Mouse (Mus musculus) stomach, embryonic 14.5 days (tissue): ENCODE results near the gene Trim2. TPM values are rescaled to one million over a fixed set of nuclear protein-coding genes. Genes with fewer than 3 reads are reported as not detected.
A peak's percentile ranks its signal among the peaks of the same experiment; 100 is the strongest.

Source experiments
- ATAC-seq: fragments of 200-750 bp; cut with Nextera tagmentation; 2 replicates; pipeline ENCODE4 v1.8.0; 2017; ENCODE audit warnings: low read depth, moderate TSS enrichment; ENCODE audit not compliant: insufficient number of reproducible peaks, insufficient read depth, low FRiP score
- H3K27ac ChIP-seq: fragments of 300-500 bp; sonication (generic); 2 replicates; pipeline ENCODE4 v1.5.1; 2014; ENCODE audit warnings: mild to moderate bottlenecking, low read length, moderate library complexity, mixed read lengths
- H3K27me3 ChIP-seq: fragments of 300-500 bp; sonication (generic); 2 replicates; pipeline ENCODE4 v1.6.1; 2014; ENCODE audit warnings: low read length, control low read depth, mixed read lengths; ENCODE audit not compliant: control insufficient read depth, insufficient read depth
- H3K36me3 ChIP-seq: fragments of 300-500 bp; sonication (generic); 2 replicates; pipeline ENCODE4 v1.6.1; 2014; ENCODE audit warnings: mild to moderate bottlenecking, control low read depth, low read length, moderate library complexity, mixed read lengths; ENCODE audit not compliant: control insufficient read depth, insufficient read depth
- H3K4me1 ChIP-seq: fragments of 300-500 bp; sonication (generic); 2 replicates; pipeline ENCODE4 v1.6.1; 2014; ENCODE audit warnings: low read length, control low read depth, mixed read lengths; ENCODE audit not compliant: control insufficient read depth, insufficient read depth
- H3K4me2 ChIP-seq: fragments of 300-500 bp; sonication (generic); replicated peaks from 2 replicates; pipeline ENCODE4 v1.6.1; 2014; ENCODE audit warnings: low read depth, low read length, control low read depth
- H3K4me3 ChIP-seq: fragments of 300-500 bp; sonication (generic); 2 replicates; pipeline ENCODE4 v1.5.1; 2014; ENCODE audit warnings: low read depth, low read length, control low read depth
- H3K9ac ChIP-seq: fragments of 300-500 bp; sonication (generic); replicated peaks from 2 replicates; pipeline ENCODE4 v1.6.1; 2014; ENCODE audit warnings: low read depth, mild to moderate bottlenecking, control low read depth, low read length, moderate library complexity, mixed read lengths
- H3K9me3 ChIP-seq: fragments of 300-500 bp; sonication (generic); 2 replicates; pipeline ENCODE4 v1.6.1; 2016; ENCODE audit warnings: low read depth, low read length, control low read depth; ENCODE audit not compliant: control insufficient read depth
- WGBS: fragments of 180-500 bp; shearing (Covaris S2); extraction: QIAGEN DNeasy Blood & Tissue Kit; methylation state at CpG from one replicate; pipeline ENCODE4 v1.1.7; 2014; 5-methylcytosine and 5-hydroxymethylcytosine counted together
- polyA plus RNA-seq: library from polyadenylated mRNA; unstranded; fragments of >200 nt; fragmentation: Nextera tagmentation; extraction: Ambion mirVana; gene quantifications from 2 replicates; pipeline ENCODE4 v1.2.1, GENCODE M21; 2014

Gene Trim2
- polyA plus RNA-seq, 1 experiment from 2014 or later: 37.1 TPM

DNA sequence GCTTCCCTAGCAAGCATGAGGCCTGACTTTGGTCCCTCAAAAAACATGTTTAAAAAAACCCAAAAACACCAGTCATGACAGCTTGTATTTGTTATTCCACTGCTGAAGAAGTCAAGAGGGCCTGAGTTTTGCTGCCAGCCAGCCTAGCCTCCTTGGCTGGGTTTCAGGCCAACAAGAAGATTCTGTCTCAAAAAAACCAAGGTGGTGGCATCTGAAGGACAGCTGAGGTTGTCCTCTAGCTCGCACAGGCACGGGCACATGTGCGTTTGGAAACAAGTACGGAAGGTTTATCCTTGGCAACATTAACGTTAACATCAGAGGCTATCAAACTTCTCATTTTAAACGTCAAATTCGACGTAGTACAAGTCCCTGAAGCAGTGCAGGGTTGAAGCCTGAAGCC lies 79.0 kb downstream of the Trim2 start:
- H3K4me1 ChIP-seq: peaks cover 4% of the 10 kb centered on the region; the same call in 1 of the 2 replicates
- ATAC-seq: no peak
- no peaks in the 10 kb centered on the region for H3K36me3 ChIP-seq
- no peak overlapping the region for H3K4me3 ChIP-seq
- peak overlapping the region; percentile 74; the same call in 1 of the 2 replicates for H3K4me2 ChIP-seq
- WGBS: 23% methylated on average over 8 of the region's 8 CpGs
- no peaks in the 10 kb centered on the region for H3K9me3 ChIP-seq
- H3K9ac ChIP-seq: no peak overlapping the region
- H3K27ac ChIP-seq: no peak overlapping the region
- no peaks in the 10 kb centered on the region for H3K27me3 ChIP-seq

DNA sequence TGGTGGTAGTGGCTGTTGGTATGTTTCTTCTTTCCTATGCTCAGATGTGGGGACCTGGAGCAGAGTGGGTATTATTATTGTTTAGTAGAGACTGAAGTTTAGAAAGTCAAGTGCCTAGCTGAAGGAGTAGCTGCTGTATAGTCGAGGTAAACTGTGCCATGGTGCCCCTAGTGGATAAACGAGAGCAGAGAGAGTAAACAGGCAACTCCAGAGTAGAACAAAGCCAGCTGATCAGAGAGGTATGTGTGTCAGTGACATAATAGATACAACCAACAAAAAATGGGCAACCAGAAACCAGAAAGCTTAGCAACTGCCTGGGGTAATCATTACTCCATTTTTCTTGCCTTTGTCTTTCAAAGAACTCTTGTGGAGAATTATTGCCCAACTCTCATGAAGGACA lies 81.7 kb downstream of the Trim2 start:
- H3K9me3 ChIP-seq: no peaks in the 10 kb centered on the region
- H3K4me3 ChIP-seq: no peak overlapping the region
- H3K9ac ChIP-seq: no peak overlapping the region
- WGBS: 10% methylated on average over 2 of the region's 2 CpGs
- H3K4me1 ChIP-seq: peaks cover 12% of the 10 kb centered on the region
- H3K4me2 ChIP-seq: no peak overlapping the region
- no peaks in the 10 kb centered on the region for H3K36me3 ChIP-seq
- no peaks in the 10 kb centered on the region for H3K27me3 ChIP-seq
- no peak overlapping the region for H3K27ac ChIP-seq
- ATAC-seq: no peak

DNA sequence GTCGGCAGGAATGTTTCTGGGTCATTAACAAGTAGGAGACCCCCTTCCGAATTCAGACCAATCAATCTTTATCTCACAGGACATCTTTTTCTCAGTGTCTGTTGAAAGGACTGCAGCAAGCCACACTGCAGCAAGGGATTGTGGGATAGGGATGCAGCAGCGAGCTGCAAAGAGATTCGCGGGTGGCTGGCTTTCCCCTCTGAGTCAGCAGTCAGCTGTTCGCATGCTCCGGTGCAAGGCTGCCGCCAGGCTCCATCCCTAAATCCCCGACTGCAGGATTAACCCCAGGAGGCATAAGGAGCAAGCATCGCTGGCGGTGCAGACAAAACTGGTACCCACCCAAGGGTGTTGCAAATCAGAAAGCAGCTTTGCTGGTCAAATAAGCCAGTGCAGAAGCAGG lies 85.9 kb downstream of the Trim2 start:
- H3K36me3 ChIP-seq: no peaks in the 10 kb centered on the region
- no peak overlapping the region; the same call in 1 of the 2 replicates for H3K27ac ChIP-seq
- H3K9ac ChIP-seq: peak overlapping the region; percentile 34
- H3K4me1 ChIP-seq: peaks cover 15% of the 10 kb centered on the region; the same call in 1 of the 2 replicates
- H3K27me3 ChIP-seq: no peaks in the 10 kb centered on the region
- H3K9me3 ChIP-seq: no peaks in the 10 kb centered on the region
- peak overlapping the region; percentile 36 for H3K4me3 ChIP-seq
- H3K4me2 ChIP-seq: peak overlapping the region; percentile 74
- under 1% methylated on average over 11 of the region's 11 CpGs for WGBS
- peak; percentile 53; the same call in 1 of the 2 replicates for ATAC-seq

DNA sequence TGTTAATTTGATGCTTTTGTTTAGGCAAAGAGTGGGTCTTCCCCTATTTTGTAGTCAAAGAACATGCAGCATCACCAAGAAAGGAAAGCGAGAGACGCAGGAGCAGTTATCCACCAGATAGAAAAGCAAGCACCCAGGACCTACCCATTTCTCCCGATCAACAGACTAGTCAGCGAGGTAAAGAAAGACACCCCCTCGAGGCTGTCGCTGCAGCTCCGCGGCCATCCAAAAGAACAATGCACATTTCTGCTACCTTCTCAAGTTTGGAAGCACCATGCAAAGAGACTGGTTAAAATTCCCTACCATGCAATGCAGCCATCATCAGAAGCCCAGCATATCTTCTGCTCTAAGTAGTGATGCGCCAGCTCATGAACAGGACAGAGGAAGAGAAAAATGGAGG lies 86.4 kb downstream of the Trim2 start:
- H3K4me3 ChIP-seq: peak overlapping the region; percentile 36
- WGBS: under 1% methylated on average over 9 of the region's 9 CpGs
- H3K9ac ChIP-seq: peak overlapping the region; percentile 34
- H3K36me3 ChIP-seq: no peaks in the 10 kb centered on the region
- no peak for ATAC-seq
- no peak overlapping the region for H3K27ac ChIP-seq
- H3K4me2 ChIP-seq: peak overlapping the region; percentile 74
- H3K27me3 ChIP-seq: no peaks in the 10 kb centered on the region
- H3K4me1 ChIP-seq: peaks cover 15% of the 10 kb centered on the region; the same call in 1 of the 2 replicates
- H3K9me3 ChIP-seq: no peaks in the 10 kb centered on the region

DNA sequence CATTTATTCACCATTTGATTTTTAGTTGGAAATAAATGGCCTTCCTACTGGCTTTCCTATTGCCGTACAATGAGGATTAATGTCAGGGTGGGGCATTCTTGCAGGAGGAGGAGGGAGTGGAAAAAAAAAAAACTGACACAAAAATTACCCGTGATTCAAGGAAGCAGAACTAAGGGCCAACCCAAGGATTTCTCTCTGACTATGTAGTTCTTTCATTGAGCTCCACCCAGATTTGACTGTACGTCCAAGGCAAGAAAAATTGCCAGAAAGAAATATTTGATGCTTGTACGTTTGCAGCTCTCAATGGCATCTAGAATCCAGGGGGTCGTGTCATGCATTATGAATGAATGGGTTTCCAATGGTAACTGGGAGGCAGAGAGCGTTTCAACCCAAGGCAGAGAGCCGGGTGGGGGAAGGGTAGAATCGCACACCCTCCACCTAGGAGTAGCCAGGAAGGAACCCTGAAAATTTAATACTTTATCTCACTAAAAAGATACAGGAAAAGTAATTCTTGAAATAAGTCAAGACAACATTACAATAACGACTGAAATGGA lies 86.9 kb downstream of the Trim2 start:
- Histone ChIP-seq H3K9me3 (no peaks in the 10 kb centered on the region), H3K27me3 (no peaks in the 10 kb centered on the region), H3K36me3 (no peaks in the 10 kb centered on the region), H3K27ac (no peak overlapping the region), H3K4me1 (peaks cover 15% of the 10 kb centered on the region; the same call in 1 of the 2 replicates), H3K9ac (peak overlapping the region; percentile 34; the same call in 1 of the 2 replicates), H3K4me3 (peak overlapping the region; percentile 36), H3K4me2 (peak overlapping the region; percentile 74)
- ATAC-seq: no peak; the same call in 1 of the 2 replicates
- 3% methylated on average over 9 of the region's 9 CpGs for WGBS

DNA sequence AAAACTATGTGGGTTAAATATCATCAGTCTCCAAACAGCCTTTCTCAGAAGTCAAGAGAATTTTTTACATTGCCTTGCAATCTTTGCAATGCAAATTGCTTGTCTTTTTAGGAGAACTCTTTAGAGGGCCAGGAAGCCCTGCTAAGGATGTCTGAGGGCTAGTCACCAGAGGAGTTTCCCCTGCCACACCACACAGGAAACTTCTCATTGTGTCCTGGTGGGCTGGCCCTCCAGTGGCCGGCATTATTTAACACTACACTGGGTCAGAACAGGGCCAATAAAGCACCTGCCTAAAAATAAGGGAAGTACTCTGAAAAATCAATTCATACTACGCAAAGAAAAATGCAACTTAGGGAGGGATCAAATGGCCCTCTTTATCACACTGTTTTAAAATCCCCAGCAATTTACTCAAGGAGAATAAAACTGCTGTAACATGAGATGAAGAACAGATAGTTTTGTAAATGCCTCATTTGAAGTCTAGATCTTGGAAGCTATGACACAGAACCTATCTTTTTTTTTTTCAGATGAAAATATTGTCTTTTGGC lies 87.4 kb downstream of the Trim2 start:
- WGBS: 31% methylated on average over 2 of the region's 2 CpGs
- Histone ChIP-seq H3K4me2 (peak overlapping the region; percentile 74; the same call in 1 of the 2 replicates), H3K4me1 (peaks cover 15% of the 10 kb centered on the region; the same call in 1 of the 2 replicates), H3K9me3 (no peaks in the 10 kb centered on the region), H3K4me3 (peak overlapping the region; percentile 36; the same call in 1 of the 2 replicates), H3K27me3 (no peaks in the 10 kb centered on the region), H3K9ac (no peak overlapping the region), H3K27ac (no peak overlapping the region), H3K36me3 (no peaks in the 10 kb centered on the region)
- ATAC-seq: no peak

DNA sequence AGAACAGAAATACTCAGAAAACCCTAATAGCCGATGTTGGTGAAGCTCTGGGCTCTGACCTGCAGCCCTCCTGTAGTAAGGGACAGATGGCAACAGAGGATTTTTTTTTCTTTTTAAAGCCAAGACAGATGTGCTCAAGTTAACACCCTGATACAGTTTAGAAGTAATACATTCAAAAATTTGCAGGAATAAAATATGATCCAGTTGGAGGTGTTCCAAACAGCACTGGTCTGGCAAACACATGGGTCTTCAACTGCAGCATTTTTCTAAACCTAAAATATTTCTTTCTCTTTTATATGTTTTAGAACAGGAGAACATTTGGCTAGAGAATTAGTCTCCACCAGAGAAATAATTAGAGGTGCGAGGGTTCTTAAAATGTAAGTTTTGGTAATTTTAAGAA lies 88.2 kb downstream of the Trim2 start:
- Histone ChIP-seq H3K4me1 (peaks cover 15% of the 10 kb centered on the region; the same call in 1 of the 2 replicates), H3K9ac (no peak overlapping the region)
- 56% methylated on average over 2 of the region's 2 CpGs for WGBS

DNA sequence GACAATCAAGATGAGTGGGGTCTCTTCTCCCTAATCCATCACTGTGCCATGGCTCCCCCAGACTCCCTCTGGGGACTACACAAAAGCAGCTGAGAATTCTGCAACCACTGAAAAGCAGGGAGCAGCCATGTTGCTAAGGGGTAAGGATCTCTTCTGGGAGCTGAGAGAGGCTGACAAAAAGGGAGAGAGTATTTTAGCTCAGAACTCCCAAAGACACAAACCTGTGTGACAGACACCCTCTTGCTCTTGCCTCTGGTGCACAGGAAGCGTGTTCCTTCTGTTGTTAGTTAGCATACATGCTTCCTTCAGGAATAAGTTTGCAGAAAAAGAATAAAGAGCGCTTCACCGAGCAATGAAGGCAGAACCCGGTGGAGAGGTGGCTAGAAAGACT lies 88.7 kb downstream of the Trim2 start:
- 66% methylated on average over 4 of the region's 4 CpGs for WGBS
- Histone ChIP-seq H3K27me3 (no peaks in the 10 kb centered on the region), H3K9ac (no peak overlapping the region), H3K27ac (no peak overlapping the region), H3K4me1 (peaks cover 15% of the 10 kb centered on the region; the same call in 1 of the 2 replicates), H3K4me3 (no peak overlapping the region), H3K36me3 (no peaks in the 10 kb centered on the region), H3K4me2 (no peak overlapping the region), H3K9me3 (no peaks in the 10 kb centered on the region)
- ATAC-seq: no peak

More for the DNA sequence above, 88.2 kb downstream of the Trim2 start:
- H3K27ac ChIP-seq: no peak overlapping the region
- no peak overlapping the region for H3K4me2 ChIP-seq
- no peaks in the 10 kb centered on the region for H3K9me3 ChIP-seq
- no peaks in the 10 kb centered on the region for H3K27me3 ChIP-seq
- H3K4me3 ChIP-seq: no peak overlapping the region
- H3K36me3 ChIP-seq: no peaks in the 10 kb centered on the region
- no peak for ATAC-seq
